Mouse (Mus musculus) liver, embryonic 14 days (tissue): Measurements from ENCODE around the gene 4931429L15Rik. TPM values are rescaled to one million over a fixed set of nuclear protein-coding genes. Genes with fewer than 3 reads are reported as not detected.

ENCODE experiments used
- polyA plus RNA-seq: library from polyadenylated mRNA; depleted of rRNA; stranded (reverse); fragments of >200 nt; gene quantifications from 2 replicates; pipeline ENCODE4 v1.2.3, GENCODE M21; 2012; rRNA removed

4931429L15Rik gene
- not detected in 2 replicates for polyA plus RNA-seq

DNA sequence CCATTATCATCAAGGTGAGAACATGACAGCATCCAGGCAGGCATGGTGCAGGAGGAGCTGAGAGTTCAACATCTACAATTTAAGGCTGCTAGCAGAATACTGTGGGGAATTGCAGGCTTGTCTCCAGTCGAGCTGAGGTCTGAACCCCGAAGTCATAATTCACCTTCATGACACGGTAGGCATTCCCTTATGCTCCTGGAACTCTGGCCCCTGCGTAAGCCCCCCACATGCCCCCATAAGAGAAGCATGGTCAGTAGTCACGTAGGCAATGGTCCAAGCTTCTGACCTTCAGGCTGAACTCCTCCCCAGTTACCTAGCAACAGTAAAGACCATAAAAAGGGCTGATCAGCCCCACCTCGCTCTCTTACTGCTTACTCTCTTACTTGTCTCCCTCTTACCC, at the start of gene 4931429L15Rik:
Gene 4931429L15Rik, minus strand, starts transcription at position 101 of the 400 bp plus-strand sequence.

GRCm38 (mm10) chr9:46282631-46283436, 37.0 kb downstream of the 4931429L15Rik start, which contains the start of gene Bud13:
TSS of gene Bud13 (plus strand) at chr9:46283008.

DNA sequence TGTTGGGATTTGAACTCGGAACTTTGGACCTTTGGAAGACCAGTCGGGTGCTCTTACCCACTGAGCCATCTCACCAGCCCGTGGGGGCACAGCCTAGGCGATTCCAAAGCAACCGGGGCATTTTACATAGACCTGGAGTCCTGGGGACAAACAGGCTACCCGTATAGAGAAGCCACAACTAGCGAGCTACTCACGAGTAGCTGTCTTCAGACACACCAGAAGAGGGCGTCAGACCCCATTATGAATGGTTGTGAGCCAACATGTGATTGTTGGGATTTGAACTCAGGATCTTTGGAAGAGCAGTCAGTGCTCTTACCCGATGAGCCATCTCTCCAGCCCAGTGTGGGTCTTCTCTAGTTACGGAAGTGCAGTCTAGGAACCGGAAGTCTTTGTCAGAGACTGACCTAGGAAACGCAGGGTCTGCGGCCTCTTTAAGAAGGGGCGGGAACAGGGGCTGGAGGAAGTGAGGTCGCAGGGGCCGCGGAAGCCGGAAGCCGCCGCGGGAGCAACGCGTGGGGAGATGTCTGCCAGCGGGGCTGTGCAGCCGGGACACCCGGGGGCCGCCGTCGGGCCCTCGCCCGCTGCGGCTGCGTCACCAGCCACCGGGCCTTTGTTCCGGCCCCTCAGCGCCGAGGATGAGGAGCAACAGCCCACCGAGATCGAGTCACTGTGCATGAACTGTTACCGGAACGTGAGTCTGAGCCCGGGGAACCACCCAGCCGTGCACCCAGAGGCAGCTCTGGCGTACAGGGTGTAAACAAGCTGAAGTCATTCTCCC, 46.9 kb downstream of the 4931429L15Rik start, which contains the start of gene Zpr1:
Gene Zpr1, plus strand, starts transcription at position 388 of the 778 bp plus-strand sequence.

DNA sequence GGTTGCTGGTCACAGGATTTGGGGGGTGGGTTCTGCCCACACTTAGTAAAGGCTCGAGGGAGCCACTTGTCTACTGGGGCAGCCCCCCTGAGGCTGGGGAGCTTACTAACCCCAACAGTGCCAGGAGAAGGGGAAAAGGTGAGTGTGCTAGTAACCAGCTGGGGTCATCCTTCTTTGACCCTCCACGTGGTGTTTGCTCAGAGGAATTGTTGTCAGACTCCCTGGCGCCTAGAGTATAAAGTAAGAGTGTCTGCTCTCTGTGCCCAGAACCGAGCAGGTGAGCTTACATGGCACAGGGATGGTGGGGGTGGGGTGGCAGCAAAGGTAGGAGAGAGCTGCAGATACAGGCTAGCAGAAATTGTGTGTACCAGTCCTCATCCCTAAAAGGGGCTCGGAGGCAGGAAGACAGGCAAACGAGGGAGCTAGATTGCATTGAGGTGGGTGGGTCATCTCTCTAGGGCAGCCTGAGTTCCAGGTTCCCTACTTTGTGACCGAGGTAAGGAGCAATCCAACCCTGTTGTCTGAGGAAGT, 51.4 kb downstream of the 4931429L15Rik start, which contains the start of gene Apoa5:
Gene Apoa5, plus strand, starts transcription at position 291 of the 531 bp plus-strand sequence.

Other genes with a start within 250 kb of the 4931429L15Rik start
- 1,197 and 1,407 TPM in 2 replicates for gene Apoa1, start 91.4 kb downstream of the 4931429L15Rik start, polyA plus RNA-seq
- 1.7 and 2.7 TPM in 2 replicates for gene Apoc3, start 84.3 kb downstream of the 4931429L15Rik start, polyA plus RNA-seq
- 0.35 and 0.53 TPM in 2 replicates for gene Apoa4, start 79.3 kb downstream of the 4931429L15Rik start, polyA plus RNA-seq
- 0.46 and 0.53 TPM in 2 replicates for gene Apoa5, start 51.4 kb downstream of the 4931429L15Rik start, polyA plus RNA-seq
- 15.9 and 18.5 TPM in 2 replicates for gene Zpr1, start 46.9 kb downstream of the 4931429L15Rik start, polyA plus RNA-seq
- gene Bud13, start 37.0 kb downstream of the 4931429L15Rik start, polyA plus RNA-seq: 4.8 and 5.3 TPM in 2 replicates